Mouse (Mus musculus): Measurements from ENCODE around the gene Adsl. TPM values are rescaled to one million over a fixed set of nuclear protein-coding genes. Genes with fewer than 3 reads are reported as not detected.
A peak's percentile ranks its signal among the peaks of the same experiment; 100 is the strongest.
"Not testable (repeated sequence)": the region's sequence is repeated elsewhere in the genome, so short reads cannot be mapped to it uniquely, and the experiment has no call there.

Adsl gene
- total RNA-seq (2021), result 10 to 100 TPM; 81.1 to 86.2 TPM

- peak; percentile 90 to 93 for DNase-seq
- intact Hi-C loops (cut with DNase I), result loop anchor here (2.0 to 10.0 kb wide), 2 partner anchors 242 to 684 kb away; partner anchors contain the start of gene Rps19bp1
Observed at GRCm38 (mm10) chr15:80948145-80949135, at the start of gene Adsl. Gene Adsl, plus strand, starts transcription at chr15:80948490.

DNA sequence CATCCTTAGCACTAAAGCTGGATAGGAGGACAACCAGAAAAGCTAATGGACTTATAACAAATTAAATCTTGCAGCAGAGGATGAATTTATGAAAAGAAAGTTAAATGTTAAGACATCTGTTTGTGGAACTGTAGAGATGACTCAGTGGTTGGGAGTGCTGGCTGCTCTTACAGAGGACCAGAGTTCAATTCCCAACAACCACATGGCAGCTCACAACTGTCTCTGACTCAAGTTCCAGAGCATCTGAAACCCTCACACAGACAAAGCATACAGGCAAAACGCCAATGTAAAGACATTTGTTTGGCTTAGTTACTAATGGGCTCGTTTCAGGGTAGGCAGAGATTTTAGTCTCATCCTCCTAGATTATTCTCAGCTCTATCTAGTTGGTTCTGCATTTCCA lies 48.5 kb upstream of the Adsl start:
- intact Hi-C loops (cut with DNase I), result no loop called here
- DNase-seq, result no peak

DNA sequence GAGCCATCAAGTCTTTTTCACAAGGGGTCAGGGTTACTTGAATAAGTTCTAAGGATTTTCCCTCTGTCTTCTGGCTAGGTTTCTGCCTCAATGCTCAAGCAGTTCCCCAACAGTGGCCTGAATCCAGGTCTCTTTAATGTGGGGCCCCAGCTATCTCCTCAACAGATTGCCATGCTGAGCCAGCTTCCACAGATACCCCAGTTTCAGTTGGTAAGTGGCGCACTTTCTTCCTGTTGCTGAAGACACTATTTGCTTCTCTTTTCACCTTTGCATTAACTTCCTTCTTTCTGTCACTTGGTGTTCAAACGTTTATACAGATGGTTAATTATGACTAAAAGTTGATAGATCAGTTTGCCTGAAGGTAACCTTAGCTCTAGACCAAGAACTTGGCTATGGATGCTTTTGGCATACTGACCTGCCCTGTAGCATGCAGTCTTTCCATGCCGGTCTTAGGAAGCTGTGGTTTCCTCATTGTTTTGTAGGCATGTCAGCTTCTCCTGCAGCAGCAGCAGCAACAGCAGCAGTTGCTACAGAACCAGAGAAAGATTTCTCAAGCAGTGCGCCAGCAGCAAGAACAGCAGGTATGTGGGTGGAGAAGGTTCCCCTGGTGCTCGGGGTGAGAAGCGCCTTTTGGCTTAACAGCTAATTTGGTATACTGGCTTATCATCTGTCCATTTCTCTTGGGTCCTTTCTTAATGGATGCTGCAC lies 46.3 kb upstream of the Adsl start:
- intact Hi-C loops (cut with DNase I), result no loop called here
- DNase-seq, result no peak

DNA sequence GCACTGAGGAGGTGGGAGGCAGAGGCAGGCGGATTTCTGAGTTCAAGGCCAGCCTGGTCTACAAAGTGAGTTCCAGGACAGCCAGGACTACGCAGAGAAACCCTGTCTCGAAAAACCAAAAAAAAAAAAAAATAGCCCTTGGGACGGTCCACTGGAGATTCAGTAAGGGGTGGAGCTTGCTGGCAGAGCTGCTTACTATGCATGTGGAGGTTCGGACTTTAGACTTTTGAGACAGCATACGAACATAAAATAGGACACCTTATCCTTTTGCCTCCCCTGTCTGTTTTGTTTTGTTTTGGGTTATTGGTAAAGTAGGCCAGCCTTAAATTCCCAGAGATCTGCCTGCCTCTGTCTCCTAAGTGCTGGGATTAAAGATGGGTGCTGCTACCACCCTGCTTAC lies 43.5 kb upstream of the Adsl start:
- intact Hi-C loops (cut with DNase I); DNase-seq: not testable (repeated sequence)

DNA sequence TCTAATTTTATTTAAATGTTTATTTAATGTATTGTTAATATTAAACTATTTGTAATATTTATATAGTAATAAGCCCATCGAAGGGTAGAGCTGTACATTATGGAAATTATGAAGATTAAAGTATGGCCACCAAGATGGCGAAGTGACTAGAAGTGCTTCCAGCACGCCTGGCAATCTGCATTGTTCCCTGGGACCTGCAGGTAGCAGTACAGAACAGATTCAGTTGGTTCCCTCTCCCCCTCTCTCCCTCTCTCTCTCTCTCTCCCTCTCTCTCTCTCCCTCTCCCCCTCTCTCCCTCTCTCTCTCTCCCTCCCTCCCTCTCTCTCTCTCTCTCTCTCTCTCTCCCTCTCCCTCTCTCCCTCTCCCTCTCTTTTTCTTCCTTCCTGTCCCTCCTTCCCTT lies 38.1 kb upstream of the Adsl start:
- intact Hi-C loops (cut with DNase I), result no loop called here
- DNase-seq, result no peak

DNA sequence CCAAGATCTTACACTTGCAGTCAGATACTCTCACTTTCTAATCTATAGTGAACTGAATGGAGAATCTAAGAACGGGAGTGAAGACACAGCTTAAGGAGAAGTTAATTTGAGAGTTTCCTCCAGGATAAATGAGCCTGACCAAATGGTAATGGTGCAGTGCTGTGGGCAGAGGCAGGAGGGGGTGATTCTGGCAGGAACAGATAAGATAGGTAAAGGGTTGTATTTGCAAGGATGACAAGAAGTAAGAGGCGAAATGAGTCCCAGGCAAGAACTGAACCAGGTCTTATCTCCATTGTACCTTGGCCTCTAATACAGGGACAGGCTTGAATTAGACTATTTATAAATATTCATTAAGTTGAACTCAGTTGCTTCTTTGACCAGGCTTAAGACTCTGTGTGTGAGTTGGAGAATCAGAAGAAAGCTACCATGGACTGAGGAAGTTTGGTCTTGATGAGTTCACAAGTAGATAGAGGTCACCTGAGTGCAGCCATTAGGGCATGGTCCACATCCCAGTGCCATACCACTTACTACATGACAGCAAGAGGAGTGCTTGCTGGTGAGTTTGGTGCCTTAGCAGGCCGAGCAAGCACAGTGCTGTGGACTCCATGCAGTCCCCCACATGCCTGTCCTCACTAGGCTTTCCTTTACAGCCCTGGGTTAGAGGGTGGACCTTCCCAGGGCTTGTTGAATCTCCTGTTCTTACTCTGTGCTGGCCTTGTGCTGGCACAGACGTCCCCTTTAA lies 37.3 kb upstream of the Adsl start:
- intact Hi-C loops (cut with DNase I), result no loop called here
- no peak for DNase-seq

DNA sequence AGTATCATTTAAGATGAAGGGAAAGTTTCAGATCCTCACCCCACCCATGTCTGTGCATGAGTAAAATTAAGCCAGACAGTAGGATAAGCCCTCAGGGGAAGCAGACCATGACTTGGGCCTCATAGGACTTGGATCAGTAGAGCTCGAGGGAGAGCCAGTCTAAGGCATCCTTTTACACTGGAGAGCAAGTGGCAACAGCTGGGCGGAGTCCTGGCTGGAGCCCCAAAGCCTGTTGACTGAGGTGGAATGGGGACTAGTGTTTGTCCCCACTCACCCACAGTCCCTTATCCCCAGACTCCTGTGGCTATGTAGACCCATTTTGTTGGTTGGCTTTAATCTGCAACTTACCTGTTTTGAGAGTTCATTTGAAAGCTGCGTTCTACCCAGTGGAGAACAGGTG lies 36.1 kb upstream of the Adsl start:
- intact Hi-C loops (cut with DNase I), result no loop called here
- no peak for DNase-seq

DNA sequence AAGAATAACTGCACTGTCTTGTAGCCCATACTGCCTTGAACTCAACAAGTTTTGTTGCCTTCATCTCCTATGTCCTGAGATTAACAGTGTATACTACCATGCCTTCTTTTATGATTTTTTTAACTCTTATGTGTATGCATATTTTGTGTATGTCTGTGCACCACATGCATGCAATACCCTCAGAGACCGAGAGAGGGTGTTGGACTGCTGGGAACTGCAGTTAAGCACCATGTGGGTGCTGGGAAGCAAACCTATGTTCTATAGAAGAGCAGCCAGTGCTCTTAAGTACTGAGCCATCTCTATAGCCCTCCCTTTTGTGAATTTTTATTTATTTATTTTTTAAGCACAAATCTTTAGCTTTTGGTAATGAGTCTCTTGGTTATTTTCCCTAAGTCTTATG lies 34.5 kb upstream of the Adsl start:
- DNase-seq, result no peak
- intact Hi-C loops (cut with DNase I), result no loop called here

DNA sequence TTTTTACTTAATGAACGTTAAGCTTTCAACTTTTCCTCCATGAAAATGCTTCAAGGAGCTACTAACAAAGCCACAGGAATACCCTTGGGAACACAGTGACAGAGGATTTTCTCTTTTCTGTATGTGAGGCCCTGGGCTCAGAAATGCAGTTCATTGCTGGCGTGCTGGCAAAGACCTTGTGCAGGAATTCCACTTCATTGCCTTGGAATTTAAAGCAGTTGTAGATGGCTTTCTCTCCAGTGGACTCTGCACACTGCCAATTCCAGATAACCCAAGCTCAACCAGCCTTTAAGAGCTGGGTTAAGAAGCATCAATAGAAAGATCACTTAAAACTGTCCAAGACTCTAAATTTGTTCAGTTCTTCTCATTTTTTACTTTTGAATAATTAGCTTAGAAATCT lies 32.4 kb upstream of the Adsl start:
- peak; percentile 44 to 53 for DNase-seq

DNA sequence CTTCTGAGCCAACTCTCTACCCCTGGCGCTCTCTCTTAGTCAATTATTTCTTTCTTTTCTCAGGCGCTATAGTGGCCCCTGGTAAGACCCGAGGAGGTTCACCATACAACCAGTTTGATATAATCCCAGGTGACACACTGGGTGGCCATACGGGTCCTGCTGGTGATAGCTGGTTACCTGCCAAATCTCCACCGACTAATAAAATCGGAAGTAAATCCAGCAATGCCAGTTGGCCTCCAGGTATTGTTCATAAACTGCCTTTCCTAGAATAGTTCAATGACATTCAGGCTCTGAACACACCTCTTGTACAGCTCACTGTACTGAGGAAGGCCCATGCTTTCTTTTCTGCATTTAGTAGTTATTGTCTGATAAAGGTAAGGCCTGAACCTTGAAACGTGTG lies 31.7 kb upstream of the Adsl start:
- no peak for DNase-seq
- intact Hi-C loops (cut with DNase I), result no loop called here

More for the DNA sequence above, 32.4 kb upstream of the Adsl start:
- intact Hi-C loops (cut with DNase I), result no loop called here

- intact Hi-C loops (cut with DNase I), result no loop called here
- no peak for DNase-seq
Observed at GRCm38 (mm10) chr15:80920346-80920745, 27.9 kb upstream of the Adsl start.

DNA sequence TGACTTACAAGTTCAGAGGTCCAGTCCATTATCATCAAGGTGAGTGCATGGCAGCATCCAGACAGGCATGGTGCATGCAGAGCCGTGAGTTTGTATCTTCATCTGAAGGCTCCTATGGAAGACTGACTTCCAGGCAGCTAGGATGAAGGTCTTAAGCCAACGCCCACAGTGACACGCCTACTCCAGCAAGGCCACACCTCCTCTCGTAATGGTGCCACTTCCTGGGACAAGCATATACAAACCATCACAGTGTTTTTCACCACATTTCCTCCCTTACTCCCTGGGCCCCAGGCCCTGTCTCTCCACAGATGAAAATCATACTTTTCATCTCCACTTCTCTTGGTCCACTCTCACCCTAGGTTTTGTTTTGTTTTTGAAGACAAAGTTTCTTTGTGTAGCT lies 26.5 kb upstream of the Adsl start:
- no peak for DNase-seq
- intact Hi-C loops (cut with DNase I), result no loop called here

GRCm38 (mm10) chr15:80924211-80924610 lies 24.1 kb upstream of the Adsl start:
- intact Hi-C loops (cut with DNase I), result no loop called here
- no peak for DNase-seq

DNA sequence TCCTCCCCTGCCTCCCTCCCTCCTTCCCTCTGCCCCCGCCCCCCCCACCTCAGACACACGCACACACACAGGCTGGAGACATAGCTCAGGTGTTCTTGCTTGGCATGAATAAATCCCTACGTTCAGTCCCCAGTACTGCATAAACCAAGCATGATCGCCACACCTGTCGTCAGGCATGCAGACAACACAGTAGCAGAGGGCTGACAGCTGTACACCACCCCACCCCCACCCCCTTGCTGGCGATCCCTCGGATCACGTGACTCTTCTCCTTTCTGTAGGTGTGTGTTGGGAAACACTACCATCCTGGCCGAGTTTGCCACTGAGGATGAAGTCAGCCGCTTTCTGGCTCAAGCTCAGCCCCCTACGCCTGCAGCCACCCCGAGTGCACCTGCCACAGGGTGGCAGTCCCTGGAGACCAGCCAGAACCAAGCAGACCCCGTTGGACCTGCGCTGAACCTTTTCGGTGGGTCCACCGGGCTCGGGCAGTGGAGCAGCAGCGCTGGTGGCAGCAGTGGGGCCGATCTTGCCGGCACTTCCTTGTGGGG lies 19.4 kb upstream of the Adsl start:
- DNase-seq, result no peak
- intact Hi-C loops (cut with DNase I), result no loop called here

GRCm38 (mm10) chr15:80930048-80930571 lies 18.2 kb upstream of the Adsl start:
- no peak for DNase-seq

DNA sequence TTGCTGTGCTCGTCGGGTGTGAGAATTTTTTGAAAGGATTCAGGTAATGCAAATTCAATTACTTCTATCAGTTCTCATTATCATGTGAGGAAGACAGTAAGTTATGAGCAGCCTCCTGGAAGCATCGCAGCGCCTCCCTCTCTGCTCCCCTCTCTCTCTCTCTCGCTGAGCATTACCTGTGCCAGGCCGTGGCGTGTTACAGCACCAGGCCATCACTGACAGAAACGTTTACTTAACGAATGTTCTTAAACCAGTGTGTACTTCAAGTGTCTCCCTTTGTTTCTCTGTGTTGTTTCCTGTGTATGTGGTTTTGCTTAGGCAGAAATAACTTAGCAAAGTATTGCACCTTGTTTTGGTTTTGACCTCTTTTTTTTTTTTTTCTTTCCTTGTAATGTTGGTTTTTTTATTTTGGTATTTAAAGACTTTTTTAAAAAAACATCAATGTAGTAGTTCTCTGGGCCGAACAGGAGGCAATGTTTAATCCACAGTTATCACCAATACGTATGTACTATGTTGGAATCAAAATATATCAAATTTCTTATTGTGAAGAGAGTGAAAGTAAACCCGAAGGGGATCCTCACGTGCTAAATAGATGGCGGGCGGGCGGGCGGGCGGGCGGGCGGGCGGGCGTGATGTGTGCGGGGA lies 17.5 kb upstream of the Adsl start:
- DNase-seq; intact Hi-C loops (cut with DNase I): not testable (repeated sequence)

More at GRCm38 (mm10) chr15:80930048-80930571, 18.2 kb upstream of the Adsl start:
- intact Hi-C loops (cut with DNase I), result no loop called here

GRCm38 (mm10) chr15:80931345-80931960 lies 16.8 kb upstream of the Adsl start:
- DNase-seq, result no peak
- intact Hi-C loops (cut with DNase I), result no loop called here

GRCm38 (mm10) chr15:80934841-80935240 lies 13.4 kb upstream of the Adsl start:
- intact Hi-C loops (cut with DNase I), result no loop called here
- DNase-seq, result no peak

- peak; percentile 44 to 47 for DNase-seq
- intact Hi-C loops (cut with DNase I), result no loop called here
Observed at GRCm38 (mm10) chr15:80936686-80937085, 11.6 kb upstream of the Adsl start.
